Mouse (Mus musculus): ENCODE measurements around the gene Zfp740.

DNA sequence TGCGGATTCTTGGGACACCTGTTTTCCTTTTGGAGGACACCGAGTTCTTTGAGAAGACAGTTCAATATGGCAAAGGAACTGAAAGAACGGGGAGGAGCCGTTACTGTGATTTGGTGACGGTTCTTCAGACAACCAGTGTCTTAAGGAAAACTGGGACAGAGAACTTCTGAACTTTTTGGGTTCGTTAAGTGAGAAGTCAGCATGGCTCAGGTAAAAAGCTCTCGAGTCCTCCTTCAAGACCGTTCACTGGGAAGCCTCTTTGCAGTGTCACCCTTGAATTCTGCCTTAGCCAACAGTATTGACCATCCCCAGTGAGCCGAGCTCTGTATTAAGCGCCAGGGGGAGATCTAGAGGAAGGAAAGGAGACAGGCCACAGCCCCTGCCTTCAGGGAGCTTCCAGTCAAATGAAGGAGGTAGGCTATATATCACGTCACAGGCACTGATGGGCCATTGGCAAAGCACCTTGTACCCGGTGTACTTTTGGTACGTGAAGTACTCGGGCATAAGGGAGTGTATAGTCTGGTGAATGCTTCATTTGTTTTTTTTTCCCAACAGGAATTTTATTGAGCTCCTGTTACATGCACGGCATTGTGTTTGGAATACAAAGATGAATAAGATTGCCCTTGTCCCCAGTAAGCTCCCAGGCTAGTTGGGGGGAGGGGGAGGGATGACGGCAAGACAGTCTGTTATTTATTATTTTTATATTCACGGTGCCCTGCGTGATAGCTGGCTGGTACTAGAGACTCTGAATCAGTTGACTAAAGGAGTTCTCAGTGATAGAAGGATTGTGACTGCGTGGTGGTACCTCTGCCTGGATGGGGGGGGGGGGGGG lies 1.8 kb downstream of the Zfp740 start, which contains the start of gene Csad:
- no peak for TF ChIP-seq EP300 (IDR thresholded peaks at IDR 0.05; ENCODE audit: insufficient read depth, low read depth, low read length)
- no peak for TF ChIP-seq CTCF (IDR thresholded peaks at IDR 0.05)
- no peak for TF ChIP-seq POLR2A (IDR thresholded peaks at IDR 0.05; ENCODE audit: insufficient read depth, low read depth, low read length)

Measured in heart, adult 2 months (tissue).